Mouse (Mus musculus): ENCODE measurements around the gene Gm9758.
"Not testable (repeated sequence)": the region's sequence is repeated elsewhere in the genome, so short reads cannot be mapped to it uniquely, and the experiment has no call there.

Gm9758 gene

DNA sequence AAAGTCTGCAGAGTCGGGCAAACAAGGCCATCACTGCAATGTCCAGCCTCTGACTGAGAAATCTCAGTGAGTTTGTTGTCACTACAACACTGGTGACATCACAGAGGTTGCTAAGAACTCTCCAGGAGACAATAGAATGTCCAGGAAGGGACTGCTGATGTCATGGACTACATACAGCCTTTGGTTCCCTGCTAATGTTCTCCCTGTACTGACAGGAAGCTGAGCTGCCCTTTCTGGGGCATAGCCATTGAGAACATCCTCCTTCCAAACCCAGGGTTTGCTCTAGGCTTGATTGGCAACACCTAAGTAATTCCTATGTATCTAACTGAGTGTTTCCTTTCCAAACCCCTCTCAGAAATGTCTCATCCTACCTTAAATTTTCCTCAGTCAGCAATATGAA lies at the start of gene Gm9758:
Gm9758 (minus strand) TSS at position 101 of the 400 bp plus-strand sequence.
- DNase-seq (ENCODE audit: low spot score), result not testable (repeated sequence)

GRCm38 (mm10) chr5:14963821-14964220 lies 49.1 kb upstream of the Gm9758 start:
- DNase-seq (ENCODE audit: low spot score), result not testable (repeated sequence)

DNA sequence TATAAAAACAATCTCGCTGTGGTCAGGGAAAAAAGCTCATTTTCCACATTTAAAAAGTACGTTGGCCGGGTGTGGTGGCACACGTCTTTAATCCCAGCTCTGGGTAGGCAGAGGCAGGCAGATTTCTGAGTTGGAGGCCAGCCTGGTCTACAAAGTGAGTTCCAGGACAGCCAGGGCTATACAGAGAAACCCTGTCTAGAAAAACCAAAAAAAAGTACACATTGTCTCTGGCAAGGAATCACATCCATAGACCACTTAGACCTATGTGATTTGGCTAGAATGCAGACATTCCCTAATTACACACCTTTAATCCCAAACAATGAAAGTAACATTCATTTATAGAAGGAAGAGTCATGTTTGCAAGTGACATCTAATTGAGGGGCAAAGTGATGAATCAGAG lies 46.8 kb upstream of the Gm9758 start:
- DNase-seq (ENCODE audit: low spot score), result not testable (repeated sequence)

- DNase-seq (ENCODE audit: low spot score), result not testable (repeated sequence)
Measured at GRCm38 (mm10) chr5:14955928-14956706, 41.4 kb upstream of the Gm9758 start.

DNA sequence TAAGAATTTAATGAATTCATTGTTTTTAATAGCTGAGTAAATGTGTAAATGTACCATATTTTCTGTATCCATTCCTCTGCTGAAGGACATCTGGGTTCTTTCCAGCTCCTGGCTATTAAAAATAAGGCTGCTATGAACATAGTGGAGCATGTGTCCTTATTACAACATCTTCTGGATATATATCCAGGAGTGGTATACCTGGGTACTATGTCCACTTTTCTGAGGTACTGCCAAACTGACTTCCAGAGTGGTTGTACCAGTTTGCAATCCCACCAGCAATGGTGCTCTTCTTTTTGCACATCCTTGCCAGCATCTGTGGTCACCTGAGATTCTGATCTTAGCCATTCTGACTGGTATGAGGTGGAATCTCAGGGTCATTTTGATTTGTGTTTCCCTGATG lies 38.9 kb upstream of the Gm9758 start:
- not testable (repeated sequence) for DNase-seq (ENCODE audit: low spot score)

DNA sequence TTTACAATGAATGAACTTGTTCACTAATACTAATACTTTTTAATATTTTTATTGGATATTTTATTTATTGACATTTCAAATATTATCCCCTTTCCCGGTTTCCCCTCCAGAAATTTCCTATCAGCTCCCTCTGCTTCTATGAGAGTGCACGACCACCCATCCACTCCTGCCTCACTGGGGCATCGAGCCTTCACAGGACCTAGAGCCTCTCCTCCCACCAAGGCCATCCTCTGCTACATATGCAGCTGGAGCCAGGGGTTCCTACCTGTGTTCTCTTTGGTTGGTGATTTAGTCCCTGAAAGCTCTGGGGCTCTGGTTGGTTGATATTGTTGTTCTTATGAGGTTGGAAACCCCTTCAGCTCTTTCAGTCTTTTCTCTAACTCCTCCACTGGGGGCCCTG lies 38.0 kb upstream of the Gm9758 start:
- not testable (repeated sequence) for DNase-seq (ENCODE audit: low spot score)

- DNase-seq (ENCODE audit: low spot score), result not testable (repeated sequence)
Measured at GRCm38 (mm10) chr5:14951822-14952221, 37.1 kb upstream of the Gm9758 start.

DNA sequence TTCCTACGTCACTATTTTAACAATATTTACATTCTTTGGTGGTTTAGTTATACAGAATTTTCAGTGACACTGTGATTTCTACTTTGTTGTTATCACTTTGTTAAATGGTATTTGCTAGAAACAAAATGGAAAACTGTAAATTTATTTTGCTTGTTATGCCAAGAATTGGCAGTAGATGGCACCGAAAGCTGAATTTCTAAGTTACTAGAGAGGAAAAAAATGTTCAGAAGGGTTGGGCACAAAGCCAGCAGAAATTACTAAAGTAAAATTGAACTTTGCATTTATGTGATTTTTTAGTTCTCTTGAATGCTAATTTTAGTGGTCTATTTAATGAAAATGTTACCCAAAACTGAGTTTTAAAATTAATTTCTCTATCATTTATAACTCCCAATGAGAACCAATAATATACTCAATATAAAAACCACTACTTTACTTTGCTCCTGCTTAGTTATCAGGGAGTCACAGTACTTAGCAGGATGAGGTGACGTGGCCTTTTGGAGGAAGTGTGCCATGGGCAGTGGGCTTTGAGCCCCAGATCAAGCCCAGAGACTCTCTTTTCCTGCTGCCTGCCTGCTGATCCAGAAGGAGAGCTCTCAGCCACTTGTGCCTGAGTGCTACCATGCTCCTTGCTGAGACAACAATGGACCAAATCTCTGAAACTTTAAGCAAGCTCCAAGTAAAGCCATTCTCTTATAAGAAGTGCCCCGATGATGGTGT lies 32.9 kb upstream of the Gm9758 start:
- DNase-seq (ENCODE audit: low spot score), result not testable (repeated sequence)

GRCm38 (mm10) chr5:14945524-14945923 lies 30.8 kb upstream of the Gm9758 start:
- DNase-seq (ENCODE audit: low spot score), result not testable (repeated sequence)

DNA sequence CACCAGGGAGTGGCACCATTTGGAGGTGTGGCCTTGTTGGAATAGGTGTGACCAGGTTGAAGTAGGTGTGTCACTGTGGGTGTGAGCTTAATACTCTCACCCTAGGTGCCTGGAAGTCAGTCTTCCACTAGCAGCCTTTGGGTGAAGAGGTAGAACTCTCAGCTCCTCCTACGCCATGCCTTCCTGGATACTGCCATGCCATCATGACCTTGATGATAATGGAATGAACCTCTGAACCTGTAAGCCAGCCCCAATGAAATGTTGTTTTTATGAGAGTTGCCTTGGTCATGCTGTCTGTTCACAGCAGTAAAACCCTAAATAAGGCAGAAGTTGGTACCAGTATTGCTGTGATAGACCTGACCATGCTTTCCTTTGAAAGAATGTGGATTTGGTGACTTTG lies 26.3 kb upstream of the Gm9758 start:
- not testable (repeated sequence) for DNase-seq (ENCODE audit: low spot score)

DNA sequence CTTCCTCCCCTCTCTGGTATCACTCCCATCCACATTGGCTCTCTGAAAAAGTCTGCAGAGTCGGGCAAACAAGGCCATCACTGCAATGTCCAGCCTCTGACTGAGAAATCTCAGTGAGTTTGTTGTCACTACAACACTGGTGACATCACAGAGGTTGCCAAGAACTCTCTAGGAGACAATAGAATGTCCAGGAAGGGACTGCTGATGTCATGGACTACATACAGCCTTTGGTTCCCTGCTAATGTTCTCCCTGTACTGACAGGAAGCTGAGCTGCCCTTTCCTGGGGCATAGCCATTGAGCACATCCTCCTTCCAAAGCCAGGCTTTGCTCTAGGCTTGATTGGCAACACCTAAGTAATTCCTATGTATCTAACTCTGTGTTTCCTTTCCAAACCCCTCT lies 23.6 kb upstream of the Gm9758 start, which contains the start of gene Speer4e:
Speer4e (minus strand) TSS at position 101 of the 400 bp plus-strand sequence.
- DNase-seq (ENCODE audit: low spot score), result not testable (repeated sequence)

DNA sequence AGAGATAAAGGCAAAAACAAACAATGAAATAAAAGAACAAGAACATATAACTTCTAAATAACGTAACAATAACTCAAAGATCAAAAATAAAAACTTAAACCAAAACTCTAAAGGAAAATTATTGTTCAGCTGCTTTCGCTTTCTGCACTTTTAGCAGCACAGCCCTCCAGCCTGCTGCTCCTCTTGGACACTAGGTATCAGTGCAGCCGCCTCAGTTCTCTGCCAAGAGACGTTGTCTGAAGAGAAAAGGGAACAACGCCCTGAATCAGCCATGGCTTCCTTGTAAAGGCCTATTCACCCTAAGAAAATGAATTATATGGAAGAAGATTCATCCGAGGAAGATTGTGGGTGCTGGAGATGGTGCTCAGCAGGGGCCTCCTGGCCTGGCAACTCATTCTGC lies 19.0 kb upstream of the Gm9758 start:
- not testable (repeated sequence) for DNase-seq (ENCODE audit: low spot score)

DNA sequence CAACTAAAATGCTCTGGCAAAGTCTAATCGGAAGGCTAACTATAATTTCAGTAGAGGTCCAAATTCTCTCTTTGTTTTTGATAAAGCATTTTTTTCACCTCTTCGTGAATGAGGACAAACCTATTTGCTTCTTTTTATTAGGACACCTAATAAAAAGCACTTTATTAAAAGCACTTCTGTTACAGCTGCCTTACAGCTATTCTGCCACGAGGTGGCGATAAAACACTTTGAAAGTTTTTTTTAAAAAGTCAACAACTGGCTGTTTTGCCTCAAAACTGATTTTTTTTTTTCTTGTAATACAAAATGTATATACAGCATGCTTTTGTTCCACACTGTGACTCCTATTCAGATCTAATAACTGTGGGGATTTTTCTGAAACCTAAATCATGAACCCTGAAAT lies 12.3 kb upstream of the Gm9758 start:
- DNase-seq (ENCODE audit: low spot score), result not testable (repeated sequence)

GRCm38 (mm10) chr5:14914361-14914760 lies 338 bp downstream of the Gm9758 start:
- not testable (repeated sequence) for DNase-seq (ENCODE audit: low spot score)

- not testable (repeated sequence) for DNase-seq (ENCODE audit: low spot score)
Measured at GRCm38 (mm10) chr5:14903539-14903938, 11.2 kb downstream of the Gm9758 start.

- no peak for DNase-seq (ENCODE audit: low spot score)
Measured at GRCm38 (mm10) chr5:14892242-14892641, 22.5 kb downstream of the Gm9758 start.

DNA sequence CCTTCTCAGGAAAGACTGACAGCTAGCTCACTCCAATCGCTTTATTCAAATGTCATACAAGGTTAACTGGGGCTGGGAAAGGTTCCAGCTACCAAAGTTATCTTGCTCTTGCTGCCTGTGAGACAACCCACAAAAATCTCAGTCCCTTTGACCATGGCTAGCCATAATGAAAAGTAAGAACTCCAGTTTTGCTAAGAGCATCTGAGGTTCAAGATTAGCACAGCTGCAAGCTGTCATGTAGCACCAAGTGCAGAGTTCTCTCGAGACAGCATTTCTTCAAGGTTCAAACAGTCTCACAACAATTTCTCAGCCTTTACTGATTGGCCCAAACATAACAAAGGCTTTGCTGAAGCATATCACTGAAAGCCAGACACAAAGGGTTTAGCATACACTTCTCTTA lies 29.4 kb downstream of the Gm9758 start:
- DNase-seq (ENCODE audit: low spot score), result not testable (repeated sequence)

Measured in ovary, postnatal 36 days (tissue).